Mouse (Mus musculus): ENCODE data around the gene Tsr1.

- TF ChIP-seq CTCF (IDR thresholded peaks at IDR 0.05; ENCODE audit: extremely low read depth, insufficient read depth, insufficient read length, insufficient replicate concordance) (no peak), POLR2A (IDR thresholded peaks at IDR 0.05; ENCODE audit: low read depth, low read length) (no peak)
Observed at GRCm38 (mm10) chr11:74862129-74862528, 35.7 kb upstream of the Tsr1 start.
